ENCODE assay signal across 28 mouse cellular contexts in the genomic region with DNA sequence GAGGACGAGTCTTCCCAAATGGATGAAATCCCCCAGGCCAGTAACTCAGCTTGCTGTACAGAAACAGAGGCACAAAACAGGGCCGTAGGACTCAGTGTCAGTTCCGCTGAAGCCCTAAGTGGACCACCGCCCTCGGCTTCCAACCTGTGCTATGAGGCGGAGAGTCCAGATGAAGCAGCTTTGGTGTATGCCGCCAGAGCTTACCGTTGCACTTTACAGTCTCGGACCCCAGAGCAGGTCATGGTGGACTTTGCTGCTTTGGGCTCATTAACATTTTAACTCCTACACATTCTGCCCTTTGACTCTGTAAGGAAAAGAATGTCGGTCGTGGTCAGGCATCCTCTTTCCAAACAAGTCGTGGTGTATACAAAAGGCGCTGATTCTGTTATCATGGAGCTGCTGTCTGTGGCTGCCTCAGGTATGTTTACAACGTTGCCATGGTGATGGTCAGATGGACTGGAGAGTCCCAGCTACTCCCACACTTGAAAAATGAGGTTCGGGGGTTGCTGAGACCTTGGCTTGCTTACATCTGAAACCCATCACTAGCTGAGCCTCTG.
DNase-seq lines count a peak whose midpoint lies in the region; ATAC-seq and TF ChIP-seq lines count a peak whose summit lies in the region.
"Had no signal": no experiment of that assay in that cellular context is flagged by ENCODE, and none has a peak within 500 bp of the region (broad histone marks: within the 10 kb centered on the region; RNA-seq: fewer than 3 reads in every experiment).

No protein-coding gene starts in this region.

- no peaks in the 10 kb centered on the region for H3K27me3 ChIP-seq in testis, adult 2 months (ENCODE audit: control insufficient read depth, insufficient read depth, low read length)
- H3K27me3 ChIP-seq: forebrain, embryonic 12.5 days; lung, embryonic 15.5 days; neural tube, embryonic 12.5 days had no signal

- TF ChIP-seq CTCF in testis, adult 2 months (IDR thresholded peaks at IDR 0.05; ENCODE audit: control insufficient read depth, insufficient read depth, insufficient replicate concordance, low read depth, low read length): no peak

- H3K4me3 ChIP-seq in testis, adult 2 months (ENCODE audit: control insufficient read depth, low read depth, low read length): peak overlapping the region; percentile 32
- H3K4me3 ChIP-seq: erythroblast, embryonic 14.5 days; forebrain, embryonic 12.5 days; lung, embryonic 15.5 days; midbrain, embryonic 10.5 days; myocyte; neural tube, embryonic 12.5 days had no signal

- peaks cover 1% of the 10 kb centered on the region; the same call in 1 of the 2 replicates for H3K4me1 ChIP-seq in testis, adult 2 months (ENCODE audit: control insufficient read depth, insufficient read depth, low read length)
- H3K4me1 ChIP-seq: forebrain, embryonic 12.5 days; lung, embryonic 15.5 days; neural tube, embryonic 12.5 days had no signal

- peak overlapping the region; percentile 22; the same call in 1 of the 2 replicates for H3K27ac ChIP-seq in testis, adult 2 months (ENCODE audit: control insufficient read depth, insufficient read depth, low read depth, low read length)
- H3K27ac ChIP-seq: forebrain, embryonic 12.5 days; liver, embryonic 14.5 days; lung, embryonic 15.5 days; midbrain, embryonic 10.5 days; neural tube, embryonic 12.5 days had no signal

- peak; percentile 71 for DNase-seq in heart, adult 11 months
- no peak for DNase-seq in heart, postnatal 4 days
- peak; percentile 12 for DNase-seq in kidney, postnatal 10 days
- DNase-seq in kidney, postnatal 25 days: no peak
- DNase-seq in testis, postnatal 14 days (ENCODE audit: low spot score): no peak
- peak; percentile 83 for DNase-seq in yolk sac, embryonic 10.5 days (ENCODE audit: low spot score)
- DNase-seq: adrenal gland, postnatal 25 days; B cell, adult 2 months; cerebellum, adult 11-12 months; cerebellum, postnatal 10 days; gastrocnemius, postnatal 10 days; heart, postnatal 14 days; kidney, postnatal 36 days; left cerebral cortex, postnatal 4 days; right cerebral cortex, adult 18-20 months; spleen, adult 18-20 months; thymus, adult 2 months; thymus, postnatal 4 days had no signal

- H3K36me3 ChIP-seq in testis, adult 2 months (ENCODE audit: control insufficient read depth, insufficient read depth, low read length): no peaks in the 10 kb centered on the region
- H3K36me3 ChIP-seq: forebrain, embryonic 12.5 days; lung, embryonic 15.5 days; neural tube, embryonic 12.5 days had no signal

- no peak for TF ChIP-seq POLR2A in testis, adult 2 months (IDR thresholded peaks at IDR 0.05; ENCODE audit: control insufficient read depth, low read depth, low read length)

- ATAC-seq in erythroid progenitor cell, adult 5-6 weeks (replicated peaks; ENCODE audit: low FRiP score, poor library complexity, severe bottlenecking): no peak
- ATAC-seq: hindbrain, embryonic 16.5 days had no signal

Comparison
In these comparisons a context has a peak if more than half of its experiments do, and no peak if none do; other contexts are left out.
1. DNase-seq: peak in heart, adult 11 months (single experiment), kidney, postnatal 10 days (single experiment) and yolk sac, embryonic 10.5 days (single experiment); none in heart, postnatal 4 days (single experiment), kidney, postnatal 25 days (0 of 2) and testis, postnatal 14 days (single experiment).